20 mouse cellular contexts compared by ENCODE assay signal in genomic region chr5:52855727-52856126, GRCm38 (mm10). TPM values are rescaled to one million over a fixed set of nuclear protein-coding genes. Genes with fewer than 3 reads are reported as not detected.
DNase-seq lines count a peak whose midpoint lies in the region; ATAC-seq and TF ChIP-seq lines count a peak whose summit lies in the region.
"Had no signal": no experiment of that assay in that cellular context is flagged by ENCODE, and none has a peak within 500 bp of the region (broad histone marks: within the 10 kb centered on the region; RNA-seq: fewer than 3 reads in every experiment).

No protein-coding gene starts in this region.

- no peaks in the 10 kb centered on the region for H3K9me3 ChIP-seq in embryonic facial prominence, embryonic 11.5 days (replicated peaks; ENCODE audit: control insufficient read depth, low read length)
- no peaks in the 10 kb centered on the region for H3K9me3 ChIP-seq in embryonic facial prominence, embryonic 10.5 days
- H3K9me3 ChIP-seq in lung, embryonic 14.5 days (ENCODE audit: low read depth, low read length), result no peaks in the 10 kb centered on the region
- H3K9me3 ChIP-seq in stomach, postnatal 0 days (ENCODE audit: control insufficient read depth, low read length), result no peaks in the 10 kb centered on the region
- H3K9me3 ChIP-seq in limb, embryonic 10.5 days (replicated peaks), result no peaks in the 10 kb centered on the region
- H3K9me3 ChIP-seq: forebrain, embryonic 12.5 days; heart, embryonic 12.5 days; limb, embryonic 15.5 days had no signal

- TF ChIP-seq POLR2A in lung, adult 2 months (IDR thresholded peaks at IDR 0.05; ENCODE audit: borderline replicate concordance, extremely low read depth, low read depth, low read length), result no peak

- ATAC-seq in embryonic facial prominence, embryonic 11.5 days (replicated peaks; ENCODE audit: insufficient number of reproducible peaks, low FRiP score, low TSS enrichment, low read depth), result no peak
- no peak for ATAC-seq in lung, embryonic 14.5 days (ENCODE audit: insufficient read depth)
- ATAC-seq in stomach, postnatal 0 days (ENCODE audit: low FRiP score, low TSS enrichment), result no peak
- ATAC-seq: midbrain, embryonic 16.5 days had no signal

- H3K27ac ChIP-seq in embryonic facial prominence, embryonic 11.5 days (replicated peaks; ENCODE audit: low read depth, low read length), result no peak overlapping the region
- no peak overlapping the region for H3K27ac ChIP-seq in embryonic facial prominence, embryonic 10.5 days (replicated peaks)
- H3K27ac ChIP-seq in lung, embryonic 14.5 days (ENCODE audit: low read depth), result no peak overlapping the region
- no peak overlapping the region for H3K27ac ChIP-seq in stomach, postnatal 0 days (replicated peaks)
- H3K27ac ChIP-seq in limb, embryonic 10.5 days, result no peak overlapping the region
- H3K27ac ChIP-seq: forebrain, embryonic 12.5 days; hindbrain, embryonic 14.5 days; limb, embryonic 15.5 days had no signal

- no peak for TF ChIP-seq EP300 in stomach, postnatal 0 days (optimal IDR thresholded peaks at IDR 0.05)

- H3K4me2 ChIP-seq in embryonic facial prominence, embryonic 11.5 days (ENCODE audit: low read depth, low read length), result no peak overlapping the region
- no peak overlapping the region for H3K4me2 ChIP-seq in lung, embryonic 14.5 days
- H3K4me2 ChIP-seq in stomach, postnatal 0 days (replicated peaks; ENCODE audit: low read depth), result no peak overlapping the region
- H3K4me2 ChIP-seq: forebrain, embryonic 12.5 days; heart, embryonic 12.5 days; hindbrain, embryonic 14.5 days; limb, embryonic 15.5 days had no signal

- H3K4me1 ChIP-seq in embryonic facial prominence, embryonic 11.5 days (ENCODE audit: control insufficient read depth, insufficient read depth, low read length), result no peaks in the 10 kb centered on the region
- no peaks in the 10 kb centered on the region for H3K4me1 ChIP-seq in embryonic facial prominence, embryonic 10.5 days
- no peaks in the 10 kb centered on the region for H3K4me1 ChIP-seq in lung, embryonic 14.5 days (ENCODE audit: insufficient read depth)
- peaks cover 2% of the 10 kb centered on the region; the same call in 1 of the 2 replicates for H3K4me1 ChIP-seq in lung, adult 2 months (ENCODE audit: control insufficient read depth, insufficient read depth, low read length)
- H3K4me1 ChIP-seq in stomach, postnatal 0 days (replicated peaks; ENCODE audit: control insufficient read depth, insufficient read depth), result no peaks in the 10 kb centered on the region
- H3K4me1 ChIP-seq in limb, embryonic 10.5 days, result no peaks in the 10 kb centered on the region
- H3K4me1 ChIP-seq: forebrain, embryonic 12.5 days; heart, embryonic 12.5 days; limb, embryonic 15.5 days had no signal

- H3K27me3 ChIP-seq in embryonic facial prominence, embryonic 11.5 days (ENCODE audit: control insufficient read depth, insufficient read depth, low read length), result no peaks in the 10 kb centered on the region
- no peaks in the 10 kb centered on the region for H3K27me3 ChIP-seq in embryonic facial prominence, embryonic 10.5 days (replicated peaks; ENCODE audit: low read depth, poor library complexity, severe bottlenecking)
- no peaks in the 10 kb centered on the region for H3K27me3 ChIP-seq in lung, embryonic 14.5 days (ENCODE audit: insufficient read depth, low read length)
- H3K27me3 ChIP-seq in stomach, postnatal 0 days (ENCODE audit: control insufficient read depth, insufficient read depth, low read length), result no peaks in the 10 kb centered on the region
- no peaks in the 10 kb centered on the region for H3K27me3 ChIP-seq in limb, embryonic 10.5 days (ENCODE audit: low read depth, poor library complexity, severe bottlenecking)
- H3K27me3 ChIP-seq: forebrain, embryonic 12.5 days; heart, embryonic 12.5 days; limb, embryonic 15.5 days had no signal

- no peak overlapping the region for H3K9ac ChIP-seq in embryonic facial prominence, embryonic 11.5 days (replicated peaks; ENCODE audit: low read length)
- H3K9ac ChIP-seq in lung, embryonic 14.5 days, result no peak overlapping the region
- no peak overlapping the region for H3K9ac ChIP-seq in stomach, postnatal 0 days (ENCODE audit: low read length)
- H3K9ac ChIP-seq: forebrain, embryonic 12.5 days; heart, embryonic 12.5 days; hindbrain, embryonic 14.5 days; limb, embryonic 15.5 days had no signal

- DNase-seq in embryonic facial prominence, embryonic 11.5 days (ENCODE audit: low spot score), result peak; percentile 12
- no peak for DNase-seq in embryonic facial prominence, embryonic 10.5 days (ENCODE audit: low spot score)
- no peak for DNase-seq in lung, embryonic 14.5 days
- DNase-seq in lung, adult 2 months, result no peak
- DNase-seq in R1 (ENCODE audit: low read depth, low spot score), result peak; percentile 84
- no peak for DNase-seq in stomach, postnatal 0 days (ENCODE audit: low spot score)
- DNase-seq in limb, embryonic 10.5 days (ENCODE audit: low spot score), result no peak
- no peak for DNase-seq in spleen, postnatal 10 days (ENCODE audit: low spot score in 2 of 2)
- DNase-seq: adrenal gland, postnatal 36 days; B cell, adult 2 months; cerebellum, adult 8-10 months; kidney, adult 8-10 months; kidney, postnatal 4 days; lung, adult 18-20 months; thymus, postnatal 36 days had no signal

- 85% methylated on average over 5 of the region's 5 CpGs for WGBS in embryonic facial prominence, embryonic 11.5 days
- WGBS in embryonic facial prominence, embryonic 10.5 days, result 88% methylated on average over 5 of the region's 5 CpGs
- 85% methylated on average over 5 of the region's 5 CpGs for WGBS in lung, embryonic 14.5 days
- WGBS in lung, adult 2 months, result 91% methylated on average over 5 of the region's 5 CpGs
- 78% methylated on average over 5 of the region's 5 CpGs for WGBS in stomach, postnatal 0 days
- 87% methylated on average over 5 of the region's 5 CpGs for WGBS in limb, embryonic 10.5 days

- 0 out of 2 replicates have a peak, but pooled peaks have one; percentile 11 for TF ChIP-seq CTCF in lung, embryonic 14.5 days (IDR thresholded peaks at IDR 0.05; ENCODE audit: low read depth)
- TF ChIP-seq CTCF in lung, adult 2 months (IDR thresholded peaks at IDR 0.05; ENCODE audit: insufficient read depth, low read length), result no peak
- TF ChIP-seq CTCF in stomach, postnatal 0 days (IDR thresholded peaks at IDR 0.05; ENCODE audit: low read depth), result peak; percentile 51

- no peak overlapping the region for H3K4me3 ChIP-seq in embryonic facial prominence, embryonic 11.5 days (ENCODE audit: low read depth, low read length)
- H3K4me3 ChIP-seq in embryonic facial prominence, embryonic 10.5 days, result no peak overlapping the region
- no peak overlapping the region for H3K4me3 ChIP-seq in lung, embryonic 14.5 days (ENCODE audit: low read depth, low read length)
- H3K4me3 ChIP-seq in lung, adult 2 months (replicated peaks; ENCODE audit: extremely low read depth, low read depth, low read length), result no peak overlapping the region
- H3K4me3 ChIP-seq in stomach, postnatal 0 days (ENCODE audit: low read depth, low read length), result no peak overlapping the region
- H3K4me3 ChIP-seq in limb, embryonic 10.5 days, result no peak overlapping the region
- H3K4me3 ChIP-seq: forebrain, embryonic 12.5 days; heart, embryonic 12.5 days; limb, embryonic 15.5 days had no signal

- H3K36me3 ChIP-seq in embryonic facial prominence, embryonic 11.5 days (replicated peaks; ENCODE audit: control insufficient read depth, insufficient read depth, low read depth, low read length), result peaks cover 12% of the 10 kb centered on the region
- peaks cover 96% of the 10 kb centered on the region for H3K36me3 ChIP-seq in embryonic facial prominence, embryonic 10.5 days (replicated peaks)
- H3K36me3 ChIP-seq in lung, embryonic 14.5 days (ENCODE audit: insufficient read depth), result peaks cover 81% of the 10 kb centered on the region
- H3K36me3 ChIP-seq in stomach, postnatal 0 days (ENCODE audit: control insufficient read depth, insufficient read depth, low read length), result peaks cover 21% of the 10 kb centered on the region
- peaks cover 95% of the 10 kb centered on the region for H3K36me3 ChIP-seq in limb, embryonic 10.5 days

RNA-seq across cellular contexts. Expression of gene Anapc4, which starts 21.9 kb away (rescaled TPM):
- 142 and 152 TPM in 2 replicates for polyA plus RNA-seq in embryonic facial prominence, embryonic 11.5 days (2014; fragmentation: Nextera tagmentation; extraction: Ambion mirVana)
- polyA plus RNA-seq in embryonic facial prominence, embryonic 10.5 days (2016; fragmentation: Nextera tagmentation; extraction: Ambion mirVana), result 124 and 125 TPM in 2 replicates
- 123 and 131 TPM in 2 replicates for polyA plus RNA-seq in lung, embryonic 14.5 days (2014; fragmentation: Nextera tagmentation; extraction: Ambion mirVana)
- polyA plus RNA-seq in lung, adult 2 months (2012; rRNA removed), result 13.7 and 29.9 TPM in 2 replicates
- 37.3 and 43.9 TPM in 2 replicates for polyA plus RNA-seq in stomach, postnatal 0 days (2015; fragmentation: Nextera tagmentation; extraction: Ambion mirVana)
- polyA plus RNA-seq in limb, embryonic 10.5 days (2016; fragmentation: Nextera tagmentation; extraction: Ambion mirVana), result 111 and 132 TPM in 2 replicates

Comparison
In these comparisons a context has a peak if more than half of its experiments do, and no peak if none do; other contexts are left out.
1. DNase-seq: peak in embryonic facial prominence, embryonic 11.5 days (single experiment) and R1 (single experiment); none in embryonic facial prominence, embryonic 10.5 days (single experiment), lung, embryonic 14.5 days (single experiment), lung, adult 2 months (single experiment), stomach, postnatal 0 days (single experiment), limb, embryonic 10.5 days (single experiment) and spleen, postnatal 10 days (0 of 2).